Mouse (Mus musculus) megakaryocyte, embryonic 14.5 days (primary cell): ENCODE data around the gene Hoxb1.

Experiments used
- FLI1 ChIP-seq: IDR thresholded peaks from 2 replicates; pipeline ENCODE4 v1.6.1; 2012; ENCODE audit warnings: low read length, inconsistent platforms, mixed read lengths
- GATA1 ChIP-seq: IDR thresholded peaks from 3 replicates; pipeline ENCODE4 v1.6.1; 2012; ENCODE audit warnings: mixed read lengths, low read length, inconsistent platforms, borderline replicate concordance

DNA sequence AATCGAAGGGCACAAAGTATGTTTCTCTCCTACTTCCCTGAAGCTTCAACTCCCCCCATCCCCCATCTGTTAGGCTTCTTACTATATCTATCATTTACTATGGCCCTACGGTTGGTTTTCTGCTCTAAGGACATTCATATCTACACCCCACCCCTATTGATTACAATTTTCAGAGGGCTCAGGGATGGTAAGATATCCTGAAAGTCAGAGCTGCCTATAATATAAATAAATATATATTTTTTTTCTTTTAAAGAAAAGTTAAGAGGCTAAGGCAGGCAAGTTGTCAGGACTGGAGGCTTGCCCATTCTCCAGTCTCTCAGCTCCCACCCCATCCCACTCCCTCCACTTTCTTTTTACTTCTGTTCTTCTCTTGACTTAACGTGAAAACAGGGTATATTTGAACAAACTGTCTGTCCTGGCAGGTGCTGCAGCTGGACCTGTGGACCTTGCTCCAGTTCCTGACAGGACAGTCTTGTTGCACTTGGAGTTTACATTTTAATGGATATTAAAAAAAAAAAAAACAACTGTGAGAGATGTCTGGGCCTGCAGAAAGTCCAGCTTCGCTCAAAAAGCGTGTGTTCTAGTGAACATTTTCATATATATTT lies 18.5 kb upstream of the Hoxb1 start:
- TF ChIP-seq GATA1 (no peak), FLI1 (no peak)
